Mouse (Mus musculus) kidney, postnatal 0 days (tissue): ENCODE data around the gene Itln1. TPM values are rescaled to one million over a fixed set of nuclear protein-coding genes. Genes with fewer than 3 reads are reported as not detected.

Experiments
- ATAC-seq: fragments of 200-750 bp; cut with Nextera tagmentation; replicated peaks from 2 replicates; pipeline ENCODE4 v1.8.0; 2017; ENCODE audit warnings: low read depth, moderate number of reproducible peaks, moderate TSS enrichment, moderate library complexity; ENCODE audit not compliant: low FRiP score
- DNase-seq: peaks from one replicate; pipeline ENCODE4 v3.0.0-alpha.2; 2016; ENCODE audit warnings: low spot score
- H3K27ac ChIP-seq: fragments of 300-500 bp; sonication (generic); 2 replicates; pipeline ENCODE4 v1.5.1; 2014; ENCODE audit warnings: mild to moderate bottlenecking
- H3K27me3 ChIP-seq: fragments of 300-500 bp; sonication (generic); 2 replicates; pipeline ENCODE4 v1.6.1; 2014; ENCODE audit warnings: low read length, mixed read lengths; ENCODE audit not compliant: insufficient read depth
- H3K36me3 ChIP-seq: fragments of 300-500 bp; sonication (generic); 2 replicates; pipeline ENCODE4 v1.6.1; 2014; ENCODE audit warnings: low read length, mixed read lengths; ENCODE audit not compliant: insufficient read depth
- H3K4me1 ChIP-seq: fragments of 300-500 bp; sonication (generic); replicated peaks from 2 replicates; pipeline ENCODE4 v1.6.1; 2014; ENCODE audit warnings: antibody characterized with exemption, low read length, mixed read lengths; ENCODE audit not compliant: insufficient read depth
- H3K4me2 ChIP-seq: fragments of 300-500 bp; sonication (generic); 2 replicates; pipeline ENCODE4 v1.6.1; 2014; ENCODE audit warnings: mild to moderate bottlenecking, low read length, moderate library complexity, mixed read lengths
- H3K4me3 ChIP-seq: fragments of 300-500 bp; sonication (generic); replicated peaks from 2 replicates; pipeline ENCODE4 v1.5.1; 2014; ENCODE audit warnings: low read depth, low read length
- H3K9ac ChIP-seq: fragments of 300-500 bp; sonication (generic); 2 replicates; pipeline ENCODE4 v1.6.1; 2014; ENCODE audit warnings: low read depth, low read length
- H3K9me3 ChIP-seq: fragments of 300-500 bp; sonication (generic); replicated peaks from 2 replicates; pipeline ENCODE4 v1.6.1; 2016; ENCODE audit warnings: low read length, inconsistent platforms, mixed read lengths
- CTCF ChIP-seq: IDR thresholded peaks from 2 replicates; pipeline ENCODE4 v1.5.1; 2016; ENCODE audit warnings: antibody characterized with exemption, low read depth, mild to moderate bottlenecking, moderate library complexity
- WGBS: fragments of 180-500 bp; shearing (Covaris S2); extraction: QIAGEN DNeasy Blood & Tissue Kit; methylation state at CpG from one replicate; pipeline ENCODE4 v1.1.7; 2014; 5-methylcytosine and 5-hydroxymethylcytosine counted together
- polyA plus RNA-seq: library from polyadenylated mRNA; unstranded; fragments of >200 nt; fragmentation: Nextera tagmentation; extraction: Ambion mirVana; gene quantifications from 2 replicates; pipeline ENCODE4 v1.2.1, GENCODE M21; 2015

Itln1 gene
- polyA plus RNA-seq, 1 experiment from 2014 or later = not detected

- H3K4me2 ChIP-seq = no peak overlapping the region
- no peak overlapping the region for H3K9ac ChIP-seq
- ATAC-seq (no peak), DNase-seq (no peak)
- 65% methylated on average over 1 of the region's 1 CpGs for WGBS
- no peak overlapping the region for H3K4me3 ChIP-seq
- no peaks in the 10 kb centered on the region for H3K36me3 ChIP-seq
- no peaks in the 10 kb centered on the region for H3K27me3 ChIP-seq
- H3K27ac ChIP-seq = no peak overlapping the region
- no peak for TF ChIP-seq CTCF
- H3K4me1 ChIP-seq = no peaks in the 10 kb centered on the region
- no peaks in the 10 kb centered on the region for H3K9me3 ChIP-seq
These were observed 63.6 kb downstream of the Itln1 start for GRCm38 (mm10) chr1:171471452-171471851.

- ATAC-seq (no peak), DNase-seq (no peak)
- WGBS = 86% methylated on average over 5 of the region's 5 CpGs
- Histone ChIP-seq H3K4me3 (no peak overlapping the region), H3K36me3 (no peaks in the 10 kb centered on the region), H3K9me3 (no peaks in the 10 kb centered on the region), H3K4me2 (no peak overlapping the region), H3K4me1 (no peaks in the 10 kb centered on the region), H3K27me3 (no peaks in the 10 kb centered on the region), H3K9ac (no peak overlapping the region), H3K27ac (no peak overlapping the region)
- TF ChIP-seq CTCF = no peak
These were observed 64.2 kb downstream of the Itln1 start for GRCm38 (mm10) chr1:171470896-171471295.

- peak; percentile 75 for DNase-seq
- no peak overlapping the region for H3K4me2 ChIP-seq
- H3K27ac ChIP-seq = no peak overlapping the region
These were observed 64.7 kb downstream of the Itln1 start for GRCm38 (mm10) chr1:171470371-171470871.

GRCm38 (mm10) chr1:171469678-171470077 lies 65.4 kb downstream of the Itln1 start:
- DNase-seq (no peak), ATAC-seq (no peak)
- H3K9ac ChIP-seq = no peak overlapping the region
- no peak overlapping the region for H3K4me2 ChIP-seq
- no peaks in the 10 kb centered on the region for H3K4me1 ChIP-seq
- no peaks in the 10 kb centered on the region for H3K27me3 ChIP-seq
- H3K9me3 ChIP-seq = no peaks in the 10 kb centered on the region
- H3K4me3 ChIP-seq = no peak overlapping the region
- no peak overlapping the region for H3K27ac ChIP-seq
- no peak for TF ChIP-seq CTCF
- 77% methylated on average over 3 of the region's 3 CpGs for WGBS
- no peaks in the 10 kb centered on the region for H3K36me3 ChIP-seq

More at GRCm38 (mm10) chr1:171470371-171470871, 64.7 kb downstream of the Itln1 start:
- Histone ChIP-seq H3K4me3 (no peak overlapping the region), H3K9ac (no peak overlapping the region), H3K36me3 (no peaks in the 10 kb centered on the region), H3K9me3 (no peaks in the 10 kb centered on the region), H3K4me1 (no peaks in the 10 kb centered on the region), H3K27me3 (no peaks in the 10 kb centered on the region)
- 30% methylated on average over 7 of the region's 7 CpGs for WGBS
- no peak for ATAC-seq
- TF ChIP-seq CTCF = peak; percentile 93

Other genes with a start within 250 kb of the Itln1 start
- 59.4 and 63.3 TPM in 2 replicates for gene Usp21, start 247.3 kb downstream of the Itln1 start, polyA plus RNA-seq
- gene Ufc1, start 240.3 kb downstream of the Itln1 start, polyA plus RNA-seq = 133 and 136 TPM in 2 replicates
- gene Dedd, start 206.1 kb downstream of the Itln1 start, polyA plus RNA-seq = 43.9 and 46.0 TPM in 2 replicates
- gene Nit1, start 189.6 kb downstream of the Itln1 start, polyA plus RNA-seq = 59.8 and 64.4 TPM in 2 replicates
- gene Pfdn2, start 189.6 kb downstream of the Itln1 start, polyA plus RNA-seq = 92.1 and 105 TPM in 2 replicates
- gene Klhdc9, start 174.5 kb downstream of the Itln1 start, polyA plus RNA-seq = 5.7 and 6.4 TPM in 2 replicates
- gene Nectin4, start 165.2 kb downstream of the Itln1 start, polyA plus RNA-seq = 3.7 and 3.8 TPM in 2 replicates
- gene Arhgap30, start 146.3 kb downstream of the Itln1 start, polyA plus RNA-seq = 0.83 and 0.99 TPM in 2 replicates
- gene Usf1, start 124.0 kb downstream of the Itln1 start, polyA plus RNA-seq = 64.0 and 73.0 TPM in 2 replicates
- gene Tstd1, start 116.4 kb downstream of the Itln1 start, polyA plus RNA-seq = 3.6 and 4.8 TPM in 2 replicates
- 93.0 and 114 TPM in 2 replicates for gene F11r, start 97.8 kb downstream of the Itln1 start, polyA plus RNA-seq
- 14.8 and 14.9 TPM in 2 replicates for gene Alyref2, start 31.8 kb downstream of the Itln1 start, polyA plus RNA-seq
- 0.08 and 0.20 TPM in 2 replicates for gene Cd244a, start 23.9 kb upstream of the Itln1 start, polyA plus RNA-seq
- 0.17 and 0.24 TPM in 2 replicates for gene Ly9, start 72.1 kb upstream of the Itln1 start, polyA plus RNA-seq
- not detected in 2 replicates for gene Slamf7, start 117.7 kb upstream of the Itln1 start, polyA plus RNA-seq
- 2.8 and 3.8 TPM in 2 replicates for gene Cd48, start 146.7 kb upstream of the Itln1 start, polyA plus RNA-seq
- 0.03 and 0.10 TPM in 2 replicates for gene Slamf1, start 231.8 kb upstream of the Itln1 start, polyA plus RNA-seq